Mouse (Mus musculus) thymus, postnatal 0 days (tissue): ENCODE measurements around the gene Zfp385c. TPM values are rescaled to one million over a fixed set of nuclear protein-coding genes. Genes with fewer than 3 reads are reported as not detected.
"Not testable (repeated sequence)": the region's sequence is repeated elsewhere in the genome, so short reads cannot be mapped to it uniquely, and the experiment has no call there.

Experiments used
- DNase-seq: peaks from one replicate; pipeline ENCODE4 v3.0.0-alpha.2; 2015; ENCODE audit warnings: low spot score
- polyA plus RNA-seq: library from polyadenylated mRNA; unstranded; fragments of >200 nt; fragmentation: Nextera tagmentation; extraction: Ambion mirVana; gene quantifications from 2 replicates; pipeline ENCODE4 v1.2.1, GENCODE M21; 2015

Gene Zfp385c
- polyA plus RNA-seq, 1 experiment from 2014 or later, result 0.12 TPM

DNA sequence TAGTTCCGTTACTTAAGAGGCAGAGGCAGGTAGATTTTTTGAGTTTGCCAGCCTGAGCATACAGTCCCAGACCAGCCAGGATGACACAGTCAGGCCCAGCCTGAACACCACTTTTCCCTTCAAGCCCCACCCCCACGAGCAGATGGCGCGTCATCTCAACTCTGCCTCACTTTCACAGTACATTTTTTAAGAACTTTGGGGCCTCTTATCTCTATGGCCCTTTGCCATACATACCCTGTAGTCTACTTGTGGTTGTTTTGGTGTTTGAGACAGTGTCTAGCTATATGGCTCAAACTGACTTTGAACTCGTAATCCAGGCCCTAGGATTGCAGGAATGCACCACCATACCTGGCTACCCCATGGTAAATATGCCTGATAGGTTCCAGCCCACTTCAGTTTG, 64.2 kb downstream of the Zfp385c start:
- DNase-seq, result no peak

- DNase-seq, result peak; percentile 56
Measured at GRCm38 (mm10) chr11:100626701-100627195, 65.5 kb downstream of the Zfp385c start.

- no peak for DNase-seq
Measured at GRCm38 (mm10) chr11:100625754-100626700, 66.2 kb downstream of the Zfp385c start.

GRCm38 (mm10) chr11:100623867-100624266, 68.4 kb downstream of the Zfp385c start:
- no peak for DNase-seq

DNA sequence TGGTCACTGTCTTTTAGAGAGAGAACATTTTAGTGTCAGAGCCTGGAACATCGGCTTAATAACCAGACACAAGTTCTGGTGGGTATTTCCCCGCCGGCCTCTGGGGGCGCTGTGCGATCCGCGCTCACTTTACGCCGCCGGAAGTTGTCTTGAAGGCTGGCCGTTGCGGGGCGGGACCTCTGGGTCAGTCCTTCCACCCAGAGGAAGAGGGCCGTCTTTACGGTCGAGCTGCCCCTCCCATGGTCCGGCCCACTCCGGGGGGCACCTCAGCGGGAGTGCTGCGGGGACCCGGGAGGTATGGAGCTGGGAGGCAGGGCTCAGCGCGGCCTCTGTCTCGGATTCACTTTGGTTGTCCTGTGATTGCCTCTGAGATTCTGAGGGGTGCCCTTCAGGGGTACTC, 69.5 kb downstream of the Zfp385c start:
- peak; percentile 91 for DNase-seq

DNA sequence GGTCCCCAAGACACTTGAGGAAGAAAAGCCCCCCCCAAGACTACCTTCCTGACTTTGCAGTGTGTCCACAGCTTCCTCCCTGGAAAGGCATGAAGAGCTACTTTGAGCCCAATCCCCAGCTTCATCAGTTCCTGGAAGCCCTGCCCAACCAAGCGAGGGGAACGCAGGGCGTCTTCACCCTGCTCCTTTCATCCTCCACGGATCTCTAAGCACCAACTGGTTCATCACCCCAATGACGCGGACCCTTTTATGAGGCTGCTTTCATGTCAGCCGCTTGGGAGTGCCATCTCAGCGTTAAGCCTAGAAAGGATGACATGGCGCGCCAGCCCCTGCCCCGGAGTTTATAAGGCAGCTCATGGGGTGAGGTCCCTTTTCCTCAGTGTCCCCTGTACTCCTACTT, 72.3 kb downstream of the Zfp385c start, which contains the start of gene Dnajc7:
TSS of gene Dnajc7 (minus strand) at position 187 of the 400 bp plus-strand sequence.
- DNase-seq, result peak; percentile 81

- peak; percentile 97 for DNase-seq
Measured at GRCm38 (mm10) chr11:100619485-100619975, 72.7 kb downstream of the Zfp385c start.

GRCm38 (mm10) chr11:100618761-100619484, 73.3 kb downstream of the Zfp385c start, which contains the start of gene Nkiras2:
Nkiras2 (plus strand) TSS chr11:100619244.
- peak; percentile 81 for DNase-seq

- DNase-seq, result no peak
Measured at GRCm38 (mm10) chr11:100617480-100617879, 74.8 kb downstream of the Zfp385c start.

DNA sequence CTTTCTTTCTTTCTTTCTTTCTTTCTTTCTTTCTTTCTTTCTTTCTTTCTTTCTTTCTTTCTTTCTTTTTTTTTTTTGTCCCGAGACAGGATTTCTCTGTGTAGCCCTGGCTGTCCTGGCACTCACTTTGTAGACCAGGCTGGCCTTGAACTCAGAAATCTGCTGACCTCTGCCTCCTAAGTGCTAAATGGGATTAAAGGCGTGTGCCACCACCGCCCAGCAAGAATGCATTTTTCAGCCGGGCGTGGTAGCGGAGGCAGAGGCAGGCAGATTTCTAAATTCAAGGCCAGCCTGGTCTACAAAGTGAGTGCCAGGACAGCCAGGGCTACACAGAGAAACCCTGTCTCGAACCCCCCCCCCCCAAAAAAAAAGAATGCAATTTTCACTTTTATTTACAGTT, 75.4 kb downstream of the Zfp385c start:
- not testable (repeated sequence) for DNase-seq

DNA sequence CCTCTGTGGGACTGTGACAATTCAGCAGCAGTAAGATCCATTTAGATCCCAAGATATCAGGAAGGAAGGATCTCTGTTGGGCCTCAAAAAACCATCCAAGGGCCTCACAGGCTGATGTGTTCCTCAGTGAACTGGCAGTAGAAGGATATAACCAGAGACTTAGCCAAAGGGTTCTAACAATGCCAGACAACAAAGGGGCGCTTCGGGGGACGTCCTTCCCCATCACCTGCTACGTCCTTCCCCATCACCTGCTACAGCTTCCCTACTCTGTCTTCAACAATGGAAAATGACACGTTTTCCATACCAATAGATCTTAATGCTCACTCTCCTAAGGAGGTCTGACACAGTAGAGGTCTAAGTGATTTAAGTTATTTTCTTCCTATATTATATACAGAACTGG, 75.9 kb downstream of the Zfp385c start:
- no peak for DNase-seq

DNA sequence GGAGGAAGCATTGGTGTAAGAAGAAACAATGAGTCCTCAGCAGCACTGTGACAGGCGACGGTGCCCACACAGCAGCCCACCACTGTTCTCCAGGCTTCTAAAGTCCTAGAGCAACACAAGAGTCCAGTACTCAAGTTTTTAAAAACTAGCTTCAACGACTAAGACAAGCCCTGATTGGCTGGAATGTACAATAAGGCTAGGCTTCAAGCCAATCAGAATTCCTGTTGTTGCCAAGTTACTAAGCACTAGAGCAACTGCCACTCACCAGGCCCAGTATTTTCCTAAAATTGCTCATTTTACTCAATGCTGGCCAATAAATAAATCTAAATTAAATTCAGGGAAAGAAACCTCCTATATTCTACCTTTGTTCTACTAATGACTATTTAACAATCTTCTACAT, 79.0 kb downstream of the Zfp385c start:
- no peak for DNase-seq

GRCm38 (mm10) chr11:100611627-100612026, 80.6 kb downstream of the Zfp385c start:
- no peak for DNase-seq

- no peak for DNase-seq
Measured at GRCm38 (mm10) chr11:100609997-100610680, 82.1 kb downstream of the Zfp385c start.

DNA sequence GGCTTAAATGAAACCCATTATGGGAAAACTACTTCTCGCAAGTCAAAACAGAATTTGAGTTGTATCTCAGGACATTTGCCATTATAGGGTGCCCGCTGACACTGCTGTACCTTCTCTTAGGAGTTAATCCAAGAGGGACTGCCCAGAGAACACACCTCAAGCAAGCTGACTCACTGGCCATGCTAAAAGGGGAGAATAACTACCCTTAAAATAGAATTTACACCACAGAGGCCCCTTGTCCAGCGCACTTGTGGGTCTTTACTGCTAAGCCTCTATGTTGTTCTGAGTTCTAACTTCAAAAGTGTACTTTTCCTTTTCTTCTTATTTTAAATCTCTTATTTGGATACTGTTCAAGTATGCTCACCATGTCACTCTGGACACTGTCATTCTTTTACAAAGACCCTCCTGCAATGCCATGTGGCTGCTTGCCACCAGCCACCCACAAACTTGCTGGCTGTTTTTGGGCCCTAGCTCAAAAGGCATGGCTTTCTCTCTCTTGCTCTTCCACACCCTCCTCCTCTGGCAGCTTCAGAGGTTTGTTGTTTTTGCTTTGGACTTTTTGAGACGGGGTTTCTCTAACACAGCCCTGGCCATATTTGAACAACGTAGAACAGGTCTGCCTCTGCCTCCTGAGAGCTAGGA, 82.8 kb downstream of the Zfp385c start:
- DNase-seq, result no peak

GRCm38 (mm10) chr11:100608796-100609195, 83.5 kb downstream of the Zfp385c start:
- no peak for DNase-seq

DNA sequence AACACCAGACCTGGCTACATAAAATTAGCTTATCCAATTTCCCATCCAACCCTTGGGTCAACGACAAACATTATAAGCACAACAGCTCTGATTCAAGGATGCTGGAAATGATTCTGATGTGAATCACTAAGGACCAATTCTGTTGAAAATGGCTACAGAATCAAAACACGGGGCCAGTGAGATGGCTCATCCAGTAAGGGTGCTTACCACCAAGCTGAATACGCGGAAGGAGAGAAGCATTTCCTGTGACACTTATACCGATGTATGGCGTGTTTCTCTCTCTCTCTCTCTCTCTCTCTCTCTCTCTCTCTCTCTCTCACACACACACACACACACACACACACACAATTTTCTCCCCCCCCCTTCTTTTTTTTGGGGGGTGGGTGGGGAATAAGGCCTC, 85.1 kb downstream of the Zfp385c start:
- no peak for DNase-seq

GRCm38 (mm10) chr11:100605451-100605850, 86.8 kb downstream of the Zfp385c start:
- no peak for DNase-seq

DNA sequence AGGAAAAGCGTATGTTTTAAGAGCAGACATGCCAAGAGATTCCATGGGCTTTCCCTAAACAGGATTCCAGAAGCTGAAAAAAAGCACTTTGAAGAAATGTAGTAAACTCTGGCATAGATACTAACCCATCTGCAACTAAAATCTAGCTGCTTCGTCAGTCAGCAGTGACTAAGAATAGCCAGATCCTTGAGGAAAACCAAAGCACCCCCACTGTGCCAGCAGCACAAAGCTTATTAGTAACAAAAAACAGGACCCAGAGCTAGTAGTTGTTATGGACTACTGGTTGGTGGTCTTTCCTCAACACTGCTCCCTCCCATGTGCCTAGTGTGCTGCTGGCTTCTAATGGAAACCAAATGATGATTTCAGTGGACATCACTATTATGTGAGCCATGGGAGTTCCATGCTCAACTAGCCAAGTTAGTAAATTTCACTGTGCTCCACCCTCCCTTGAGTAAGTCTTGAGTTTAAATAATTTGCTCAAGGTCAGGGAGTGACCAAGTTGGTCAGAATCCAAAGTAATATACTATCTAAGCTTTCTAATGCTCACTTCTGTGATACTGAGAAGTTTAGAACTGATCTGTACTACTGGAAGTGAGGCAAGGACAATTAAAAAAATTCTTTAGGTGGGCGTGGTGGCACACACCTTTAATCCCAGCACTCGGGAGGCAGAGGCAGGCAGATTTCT, 87.8 kb downstream of the Zfp385c start:
- DNase-seq, result no peak

DNA sequence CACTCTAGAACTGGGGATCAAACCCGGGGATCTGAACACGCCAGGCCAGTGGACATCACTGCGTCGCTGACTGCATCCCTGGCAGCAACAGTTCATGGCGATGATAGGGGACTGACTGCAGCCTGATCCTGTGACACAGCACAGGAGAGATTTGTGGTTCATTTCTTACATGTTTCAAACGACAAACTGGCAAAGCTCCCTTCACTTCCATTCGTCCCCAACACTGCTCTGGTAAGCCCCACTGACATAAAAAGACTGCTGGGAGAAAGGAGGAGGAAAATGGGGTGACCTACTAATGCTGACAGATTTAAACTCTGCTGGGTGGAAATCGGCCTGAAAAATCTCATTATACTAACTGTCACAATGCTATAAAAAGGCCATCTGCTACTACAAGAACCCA, 88.4 kb downstream of the Zfp385c start:
- DNase-seq, result no peak
